Mouse (Mus musculus) testis, adult 2 months (tissue): ENCODE results near the gene Tlx2.

Source experiments
- CTCF ChIP-seq: fragments of 200-500 bp; IDR thresholded peaks from 2 replicates; pipeline ENCODE4 v1.5.1; 2012; ENCODE audit warnings: low read depth, mild to moderate bottlenecking, inconsistent platforms, low read length, moderate library complexity; ENCODE audit not compliant: control insufficient read depth, insufficient read depth, insufficient replicate concordance
- POLR2A ChIP-seq: fragments of 200-500 bp; IDR thresholded peaks from 2 replicates; pipeline ENCODE4 v1.6.1; 2012; ENCODE audit warnings: low read depth, mild to moderate bottlenecking, inconsistent platforms, low read length, moderate library complexity; ENCODE audit not compliant: control insufficient read depth

DNA sequence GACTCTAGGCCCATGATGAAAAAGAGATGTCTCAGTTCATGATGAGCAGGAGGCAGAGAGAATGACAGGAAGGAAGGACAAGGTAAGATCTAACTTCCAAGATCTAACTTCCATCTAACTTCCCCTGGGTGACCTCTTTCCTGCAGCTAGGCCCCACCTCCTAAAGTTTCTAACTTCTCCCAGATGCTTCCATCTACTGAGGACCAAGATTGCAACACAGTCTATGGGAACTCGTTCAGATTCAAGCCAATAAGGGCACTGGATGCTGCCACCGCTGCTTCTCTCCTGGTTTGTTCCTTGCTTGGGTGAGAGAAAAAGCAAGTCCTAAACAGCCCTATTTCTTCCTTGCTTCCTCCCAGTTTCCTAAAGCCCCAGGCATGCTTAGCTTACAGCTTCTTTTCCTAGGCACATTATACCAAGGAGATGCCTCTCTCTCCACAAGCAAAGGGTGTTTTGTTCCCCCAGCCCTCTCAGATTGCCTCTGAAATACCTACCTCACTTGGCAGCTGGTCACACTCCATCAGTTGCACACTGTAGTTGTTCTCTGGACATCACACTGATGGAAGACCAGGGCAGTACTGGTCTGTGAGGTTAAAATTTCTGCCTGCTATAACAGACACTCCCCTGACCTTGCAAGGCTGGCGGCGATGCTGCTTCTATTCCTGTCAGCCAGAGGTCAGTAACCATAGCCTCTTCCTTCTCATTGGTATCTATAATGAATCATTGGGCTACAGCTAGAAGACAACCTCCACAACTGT, 49.1 kb downstream of the Tlx2 start:
- TF ChIP-seq CTCF = no peak
- TF ChIP-seq POLR2A = no peak
